Mouse (Mus musculus): ENCODE measurements around the gene Adgra1. TPM values are rescaled to one million over a fixed set of nuclear protein-coding genes. Genes with fewer than 3 reads are reported as not detected.

Adgra1 gene
- polyA plus RNA-seq, 1 experiment, result 0.29 TPM

DNA sequence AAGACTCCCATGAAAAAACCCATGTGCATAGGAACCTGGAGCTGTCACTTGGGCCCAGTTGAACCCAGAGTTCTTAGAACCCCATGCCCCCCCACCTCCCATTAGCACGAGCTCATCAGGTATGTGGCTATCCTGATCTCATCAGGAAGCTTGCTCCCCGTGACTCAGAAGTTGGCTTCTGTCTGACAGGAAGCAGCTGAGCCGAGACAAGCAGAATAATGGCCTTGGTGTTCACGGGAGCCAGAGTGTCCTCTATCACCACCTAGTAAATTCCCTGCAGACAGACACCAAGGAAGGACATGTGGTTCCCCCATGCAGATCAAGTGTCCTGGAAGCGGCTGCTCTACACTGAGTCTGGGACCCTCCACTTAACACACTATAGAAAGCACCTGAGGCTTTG is 9.8 kb downstream of the Adgra1 start:
- WGBS, result 18% methylated on average over 5 of the region's 5 CpGs
- TF ChIP-seq POLR2A (IDR thresholded peaks at IDR 0.05; ENCODE audit: low read depth, low read length) (no peak), CTCF (IDR thresholded peaks at IDR 0.05; ENCODE audit: extremely low read depth, insufficient read depth, insufficient read length, insufficient replicate concordance) (no peak)
- no peak overlapping the region for H3K27ac ChIP-seq (ENCODE audit: insufficient read depth, low read length)
- no peaks in the 10 kb centered on the region for H3K36me3 ChIP-seq (ENCODE audit: control insufficient read depth, insufficient read depth, low read length)
- no peak for DNase-seq (ENCODE audit: low read depth in 1 of 2, low spot score in 2 of 2)
- H3K4me3 ChIP-seq (ENCODE audit: extremely low read depth, insufficient read depth, insufficient read length), result no peak overlapping the region
- no peaks in the 10 kb centered on the region for H3K4me1 ChIP-seq (ENCODE audit: control insufficient read depth, insufficient read depth, insufficient read length)
- no peaks in the 10 kb centered on the region for H3K27me3 ChIP-seq (ENCODE audit: control insufficient read depth, insufficient read depth, low read length)

- Histone ChIP-seq H3K27ac (ENCODE audit: insufficient read depth, low read length) (no peak overlapping the region), H3K4me3 (ENCODE audit: extremely low read depth, insufficient read depth, insufficient read length) (no peak overlapping the region), H3K27me3 (ENCODE audit: control insufficient read depth, insufficient read depth, low read length) (no peaks in the 10 kb centered on the region), H3K4me1 (ENCODE audit: control insufficient read depth, insufficient read depth, insufficient read length) (no peaks in the 10 kb centered on the region), H3K36me3 (ENCODE audit: control insufficient read depth, insufficient read depth, low read length) (no peaks in the 10 kb centered on the region)
- TF ChIP-seq CTCF (IDR thresholded peaks at IDR 0.05; ENCODE audit: extremely low read depth, insufficient read depth, insufficient read length, insufficient replicate concordance), result no peak
- DNase-seq (ENCODE audit: low read depth in 1 of 2, low spot score in 2 of 2), result no peak
- 86% methylated on average over 2 of the region's 2 CpGs for WGBS
Measured at GRCm38 (mm10) chr7:139845101-139845500, 11.1 kb downstream of the Adgra1 start.

GRCm38 (mm10) chr7:139850152-139850551 is 16.2 kb downstream of the Adgra1 start:
- TF ChIP-seq CTCF (IDR thresholded peaks at IDR 0.05; ENCODE audit: extremely low read depth, insufficient read depth, insufficient read length, insufficient replicate concordance) (no peak), POLR2A (IDR thresholded peaks at IDR 0.05; ENCODE audit: low read depth, low read length) (no peak)

GRCm38 (mm10) chr7:139850677-139851076 is 16.7 kb downstream of the Adgra1 start:
- 78% methylated on average over 5 of the region's 5 CpGs for WGBS
- TF ChIP-seq POLR2A (IDR thresholded peaks at IDR 0.05; ENCODE audit: low read depth, low read length) (no peak), CTCF (IDR thresholded peaks at IDR 0.05; ENCODE audit: extremely low read depth, insufficient read depth, insufficient read length, insufficient replicate concordance) (no peak)
- Histone ChIP-seq H3K27ac (ENCODE audit: insufficient read depth, low read length) (no peak overlapping the region), H3K4me1 (ENCODE audit: control insufficient read depth, insufficient read depth, insufficient read length) (no peaks in the 10 kb centered on the region), H3K4me3 (ENCODE audit: extremely low read depth, insufficient read depth, insufficient read length) (no peak overlapping the region), H3K27me3 (ENCODE audit: control insufficient read depth, insufficient read depth, low read length) (no peaks in the 10 kb centered on the region), H3K36me3 (ENCODE audit: control insufficient read depth, insufficient read depth, low read length) (no peaks in the 10 kb centered on the region)
- no peak for DNase-seq (ENCODE audit: low read depth in 1 of 2, low spot score in 2 of 2)

More at GRCm38 (mm10) chr7:139850152-139850551, 16.2 kb downstream of the Adgra1 start:
- no peak overlapping the region for H3K4me3 ChIP-seq (ENCODE audit: extremely low read depth, insufficient read depth, insufficient read length)
- 39% methylated on average over 6 of the region's 6 CpGs for WGBS
- no peaks in the 10 kb centered on the region for H3K27me3 ChIP-seq (ENCODE audit: control insufficient read depth, insufficient read depth, low read length)
- DNase-seq (ENCODE audit: low read depth in 1 of 2, low spot score in 2 of 2), result no peak
- no peak overlapping the region for H3K27ac ChIP-seq (ENCODE audit: insufficient read depth, low read length)
- no peaks in the 10 kb centered on the region for H3K36me3 ChIP-seq (ENCODE audit: control insufficient read depth, insufficient read depth, low read length)
- H3K4me1 ChIP-seq (ENCODE audit: control insufficient read depth, insufficient read depth, insufficient read length), result no peaks in the 10 kb centered on the region

DNA sequence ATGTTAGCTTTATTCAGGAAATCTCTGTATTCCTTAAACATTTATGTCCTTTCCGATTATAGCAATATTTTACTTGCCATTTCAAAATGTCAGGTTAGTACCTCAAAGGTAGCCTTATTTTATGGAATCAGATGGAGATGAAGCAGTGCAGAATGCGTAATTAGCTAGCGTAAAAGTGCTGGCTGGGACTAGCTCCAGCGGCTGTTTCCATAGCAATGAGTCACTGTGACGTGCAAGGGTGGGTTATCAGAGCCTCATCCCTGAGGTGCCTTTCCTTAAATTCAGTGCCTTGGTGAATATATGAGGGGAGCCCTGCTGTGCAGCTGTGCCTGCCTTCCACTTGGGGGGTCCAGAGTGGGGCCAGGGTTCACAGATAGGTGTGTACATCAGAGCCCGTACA is 17.1 kb downstream of the Adgra1 start:
- H3K27ac ChIP-seq (ENCODE audit: insufficient read depth, low read length), result no peak overlapping the region
- TF ChIP-seq POLR2A (IDR thresholded peaks at IDR 0.05; ENCODE audit: low read depth, low read length), result no peak
- TF ChIP-seq CTCF (IDR thresholded peaks at IDR 0.05; ENCODE audit: extremely low read depth, insufficient read depth, insufficient read length, insufficient replicate concordance), result no peak
- DNase-seq (ENCODE audit: low read depth in 1 of 2, low spot score in 2 of 2), result no peak
- no peaks in the 10 kb centered on the region for H3K4me1 ChIP-seq (ENCODE audit: control insufficient read depth, insufficient read depth, insufficient read length)
- H3K36me3 ChIP-seq (ENCODE audit: control insufficient read depth, insufficient read depth, low read length), result no peaks in the 10 kb centered on the region
- 86% methylated on average over 6 of the region's 6 CpGs for WGBS
- no peak overlapping the region for H3K4me3 ChIP-seq (ENCODE audit: extremely low read depth, insufficient read depth, insufficient read length)
- no peaks in the 10 kb centered on the region for H3K27me3 ChIP-seq (ENCODE audit: control insufficient read depth, insufficient read depth, low read length)

GRCm38 (mm10) chr7:139855261-139855660 is 21.3 kb downstream of the Adgra1 start:
- WGBS, result 86% methylated on average over 11 of the region's 11 CpGs
- no peak for TF ChIP-seq POLR2A (IDR thresholded peaks at IDR 0.05; ENCODE audit: low read depth, low read length)
- no peak overlapping the region for H3K27ac ChIP-seq (ENCODE audit: insufficient read depth, low read length)
- no peak for DNase-seq (ENCODE audit: low read depth in 1 of 2, low spot score in 2 of 2)
- H3K4me1 ChIP-seq (ENCODE audit: control insufficient read depth, insufficient read depth, insufficient read length), result no peaks in the 10 kb centered on the region
- no peak overlapping the region for H3K4me3 ChIP-seq (ENCODE audit: extremely low read depth, insufficient read depth, insufficient read length)
- H3K27me3 ChIP-seq (ENCODE audit: control insufficient read depth, insufficient read depth, low read length), result no peaks in the 10 kb centered on the region
- H3K36me3 ChIP-seq (ENCODE audit: control insufficient read depth, insufficient read depth, low read length), result no peaks in the 10 kb centered on the region

GRCm38 (mm10) chr7:139861411-139861810 is 27.4 kb downstream of the Adgra1 start:
- TF ChIP-seq POLR2A (IDR thresholded peaks at IDR 0.05; ENCODE audit: low read depth, low read length) (no peak), CTCF (IDR thresholded peaks at IDR 0.05; ENCODE audit: extremely low read depth, insufficient read depth, insufficient read length, insufficient replicate concordance) (no peak)
- 36% methylated on average over 3 of the region's 3 CpGs for WGBS
- no peaks in the 10 kb centered on the region for H3K36me3 ChIP-seq (ENCODE audit: control insufficient read depth, insufficient read depth, low read length)
- no peaks in the 10 kb centered on the region for H3K4me1 ChIP-seq (ENCODE audit: control insufficient read depth, insufficient read depth, insufficient read length)
- no peak overlapping the region for H3K27ac ChIP-seq (ENCODE audit: insufficient read depth, low read length)
- H3K4me3 ChIP-seq (ENCODE audit: extremely low read depth, insufficient read depth, insufficient read length), result no peak overlapping the region
- no peaks in the 10 kb centered on the region for H3K27me3 ChIP-seq (ENCODE audit: control insufficient read depth, insufficient read depth, low read length)
- peak in 1 of 2 experiments; percentile 8 for DNase-seq (ENCODE audit: low read depth in 1 of 2, low spot score in 2 of 2)
